Mouse (Mus musculus): ENCODE data around the gene Gm3854.

DNA sequence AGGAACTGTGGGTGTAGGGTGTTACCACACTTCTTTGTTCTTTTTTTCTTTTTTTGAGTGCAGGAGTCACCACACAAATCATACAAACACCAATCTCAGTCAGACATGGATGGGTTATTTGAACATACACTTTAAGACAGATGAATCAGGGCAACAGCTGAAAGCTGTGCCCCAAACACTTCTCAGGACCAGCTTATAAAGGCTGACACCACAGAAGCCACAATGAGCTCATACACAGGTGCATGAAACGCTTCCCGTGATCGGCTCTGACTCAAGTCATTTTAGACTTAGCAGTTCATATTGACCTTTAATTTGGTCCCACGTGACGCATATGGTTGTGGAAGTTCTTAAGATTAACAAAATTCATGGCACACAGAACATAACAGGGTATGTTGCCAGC is 3.7 kb upstream of the Gm3854 start:
- TF ChIP-seq POLR2A (IDR thresholded peaks at IDR 0.05; ENCODE audit: low read depth, low read length): no peak
- no peak for TF ChIP-seq CTCF (IDR thresholded peaks at IDR 0.05; ENCODE audit: extremely low read depth, insufficient read depth, insufficient read length, insufficient replicate concordance)
